In genomic region chr8:126212802-126213201, GRCm38 (mm10) we compare ENCODE assay signal across 14 mouse cellular contexts.
"Had no signal": no experiment of that assay in that cellular context is flagged by ENCODE, and none has a peak within 500 bp of the region (broad histone marks: within the 10 kb centered on the region; RNA-seq: fewer than 3 reads in every experiment).

No protein-coding gene starts in this region.

- H3K4me1 ChIP-seq: limb, embryonic 15.5 days; liver, embryonic 12.5 days; neural tube, embryonic 15.5 days; stomach, embryonic 15.5 days had no signal

- H3K4me2 ChIP-seq: limb, embryonic 15.5 days; liver, embryonic 12.5 days; lung, embryonic 14.5 days; neural tube, embryonic 15.5 days; stomach, embryonic 15.5 days had no signal

- ATAC-seq: intestine, postnatal 0 days; liver, embryonic 12.5 days had no signal

- H3K27ac ChIP-seq: kidney, postnatal 0 days; limb, embryonic 15.5 days; liver, embryonic 12.5 days; midbrain, embryonic 10.5 days; neural tube, embryonic 15.5 days; stomach, embryonic 15.5 days had no signal

- H3K9me3 ChIP-seq: limb, embryonic 15.5 days; liver, embryonic 12.5 days; midbrain, embryonic 10.5 days; neural tube, embryonic 15.5 days; stomach, embryonic 15.5 days had no signal

- DNase-seq: kidney, adult 9 months; lung, embryonic 14.5 days; lung, postnatal 10 days; lung, postnatal 4 days; midbrain, embryonic 14.5 days; thymus, postnatal 4 days had no signal

- H3K27me3 ChIP-seq: limb, embryonic 15.5 days; liver, embryonic 12.5 days; neural tube, embryonic 15.5 days; stomach, embryonic 15.5 days had no signal

- H3K36me3 ChIP-seq: limb, embryonic 15.5 days; liver, embryonic 12.5 days; midbrain, embryonic 10.5 days; neural tube, embryonic 15.5 days; stomach, embryonic 15.5 days had no signal

- H3K9ac ChIP-seq: limb, embryonic 15.5 days; liver, embryonic 12.5 days; lung, embryonic 14.5 days; neural tube, embryonic 15.5 days; stomach, embryonic 15.5 days had no signal

- H3K4me3 ChIP-seq: limb, embryonic 15.5 days; liver, embryonic 12.5 days; midbrain, embryonic 10.5 days; myocyte; neural tube, embryonic 15.5 days; stomach, embryonic 15.5 days had no signal
